In the genomic region with DNA sequence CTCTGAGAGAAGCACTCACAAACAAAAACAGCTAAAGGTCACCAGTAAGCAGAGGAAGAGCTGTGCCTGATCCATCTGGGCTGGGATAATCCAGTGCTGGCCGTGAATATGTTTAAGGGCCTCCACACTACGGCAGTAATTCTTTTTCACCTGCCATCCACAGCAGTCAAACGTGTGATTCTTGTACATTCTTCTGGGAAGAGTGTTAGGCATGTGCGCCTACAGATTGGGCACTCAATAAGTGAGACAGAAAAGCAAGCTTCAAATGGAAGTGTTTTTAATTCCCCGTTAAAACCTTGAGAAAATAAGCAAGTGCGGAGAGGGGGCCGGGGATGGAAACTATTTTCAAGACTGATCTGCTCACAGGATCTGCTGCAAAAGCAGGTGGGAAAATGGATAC, we compare ENCODE assay signal across 28 mouse cellular contexts. TPM values are rescaled to one million over a fixed set of nuclear protein-coding genes. Genes with fewer than 3 reads are reported as not detected.
DNase-seq lines count a peak whose midpoint lies in the region; ATAC-seq and TF ChIP-seq lines count a peak whose summit lies in the region.
"Had no signal": no experiment of that assay in that cellular context is flagged by ENCODE, and none has a peak within 500 bp of the region (broad histone marks: within the 10 kb centered on the region; RNA-seq: fewer than 3 reads in every experiment).

No protein-coding gene starts in this region.

- DNase-seq in left cerebral cortex, adult 2 months (ENCODE audit: extremely low spot score in 1 of 2, low spot score in 2 of 2), result no peak
- DNase-seq in left cerebral cortex, adult 8-10 months (ENCODE audit: low spot score in 2 of 2), result no peak
- peak; percentile 9 for DNase-seq in R1 (ENCODE audit: low read depth, low spot score)
- peak; percentile 51 for DNase-seq in brain, adult 2 months (ENCODE audit: low read depth, low spot score)
- DNase-seq in liver, embryonic 11.5 days (ENCODE audit: low spot score), result no peak
- no peak for DNase-seq in spleen, adult 12 weeks (ENCODE audit: low spot score)
- DNase-seq in layer of hippocampus, postnatal 14 days (ENCODE audit: low spot score in 2 of 2), result no peak
- DNase-seq: adrenal gland, adult 2 months; adrenal gland, postnatal 14 days; B cell, adult 2 months; cerebellum, adult 18-20 months; cerebellum, adult 9-10 months; cerebellum, postnatal 14 days; gastrocnemius, postnatal 25 days; heart, adult 18-20 months; heart, postnatal 14 days; heart, postnatal 4 days had no signal

- no peak overlapping the region for H3K9ac ChIP-seq in embryonic facial prominence, embryonic 12.5 days
- no peak overlapping the region for H3K9ac ChIP-seq in liver, embryonic 11.5 days (ENCODE audit: low read depth, low read length)
- H3K9ac ChIP-seq: forebrain, embryonic 13.5 days; heart, embryonic 13.5 days; hindbrain, embryonic 14.5 days had no signal

- WGBS in embryonic facial prominence, embryonic 12.5 days, result 52% methylated on average over 7 of the region's 7 CpGs
- 76% methylated on average over 7 of the region's 7 CpGs for WGBS in liver, embryonic 11.5 days

- no peaks in the 10 kb centered on the region for H3K9me3 ChIP-seq in embryonic facial prominence, embryonic 12.5 days
- no peaks in the 10 kb centered on the region for H3K9me3 ChIP-seq in liver, embryonic 11.5 days (ENCODE audit: control insufficient read depth, low read length)
- H3K9me3 ChIP-seq: forebrain, embryonic 10.5 days; forebrain, embryonic 13.5 days; heart, embryonic 13.5 days had no signal

- no peak overlapping the region for H3K4me3 ChIP-seq in left cerebral cortex, adult 2 months
- no peak overlapping the region for H3K4me3 ChIP-seq in embryonic facial prominence, embryonic 12.5 days
- no peak overlapping the region for H3K4me3 ChIP-seq in liver, embryonic 11.5 days (ENCODE audit: low read depth, low read length)
- H3K4me3 ChIP-seq: forebrain, embryonic 10.5 days; forebrain, embryonic 13.5 days; heart, embryonic 13.5 days had no signal

- no peak for TF ChIP-seq CTCF in left cerebral cortex, adult 2 months (IDR thresholded peaks at IDR 0.05)

- no peak overlapping the region for H3K4me2 ChIP-seq in embryonic facial prominence, embryonic 12.5 days (replicated peaks)
- H3K4me2 ChIP-seq in liver, embryonic 11.5 days, result no peak overlapping the region
- H3K4me2 ChIP-seq: forebrain, embryonic 13.5 days; heart, embryonic 13.5 days; hindbrain, embryonic 14.5 days had no signal

- no peaks in the 10 kb centered on the region for H3K27me3 ChIP-seq in embryonic facial prominence, embryonic 12.5 days
- H3K27me3 ChIP-seq in liver, embryonic 11.5 days (replicated peaks; ENCODE audit: control insufficient read depth, insufficient read depth, low read length), result no peaks in the 10 kb centered on the region
- H3K27me3 ChIP-seq: CH12.LX; heart, embryonic 13.5 days; Patski had no signal

- peak overlapping the region; percentile 42; the same call in 1 of the 2 replicates for H3K27ac ChIP-seq in left cerebral cortex, adult 2 months
- H3K27ac ChIP-seq in embryonic facial prominence, embryonic 12.5 days, result peak overlapping the region; percentile 30; the same call in 1 of the 2 replicates
- H3K27ac ChIP-seq in liver, embryonic 11.5 days (ENCODE audit: low read depth, low read length), result no peak overlapping the region
- H3K27ac ChIP-seq: forebrain, embryonic 10.5 days; forebrain, embryonic 13.5 days; heart, embryonic 13.5 days; hindbrain, embryonic 14.5 days; hindbrain, postnatal 0 days had no signal

- H3K36me3 ChIP-seq in embryonic facial prominence, embryonic 12.5 days, result no peaks in the 10 kb centered on the region
- no peaks in the 10 kb centered on the region for H3K36me3 ChIP-seq in liver, embryonic 11.5 days (ENCODE audit: control insufficient read depth, insufficient read depth, low read length)
- H3K36me3 ChIP-seq: forebrain, embryonic 10.5 days; G1E; heart, embryonic 13.5 days had no signal

- H3K4me1 ChIP-seq in embryonic facial prominence, embryonic 12.5 days, result peaks cover 40% of the 10 kb centered on the region
- no peaks in the 10 kb centered on the region for H3K4me1 ChIP-seq in liver, embryonic 11.5 days (replicated peaks; ENCODE audit: control insufficient read depth, insufficient read depth, low read length)

- intact Hi-C loops in left cerebral cortex, adult 2 months (cut with DNase I), result no loop called here

- ATAC-seq in embryonic facial prominence, embryonic 12.5 days (ENCODE audit: insufficient number of reproducible peaks, insufficient read depth, low FRiP score, low TSS enrichment), result no peak
- ATAC-seq in liver, embryonic 11.5 days (replicated peaks; ENCODE audit: low FRiP score), result no peak
- ATAC-seq: forebrain, embryonic 13.5 days; forebrain, embryonic 16.5 days; hindbrain, postnatal 0 days; inflammation-experienced regulatory T-cells, adult 6 months; Patski had no signal

RNA-seq across cellular contexts. Expression of gene Eif4e3, which starts 48.7 kb away (rescaled TPM):
- 10 to 100 TPM; 18.5 to 20.3 TPM for total RNA-seq in left cerebral cortex, adult 2 months (2021)
- 10 to 100 TPM; 19.5 to 21.7 (median 21.2) TPM for total RNA-seq in left cerebral cortex, adult 8-10 months (2022)
- 17.2 and 18.0 TPM in 2 replicates for polyA plus RNA-seq in embryonic facial prominence, embryonic 12.5 days (2016; fragmentation: Nextera tagmentation; extraction: Ambion mirVana)
- 4.1 and 4.5 TPM in 2 replicates for polyA plus RNA-seq in liver, embryonic 11.5 days (2014; fragmentation: Nextera tagmentation; extraction: Ambion mirVana)
- 10 to 100 TPM; 19.5 to 20.9 TPM for total RNA-seq in layer of hippocampus, postnatal 14 days (2021)
- total RNA-seq: G1E had no signal
- polyA plus RNA-seq: G1E had no signal

RNA-seq across cellular contexts. Expression of gene Gm20696, which starts 48.7 kb away (rescaled TPM):
- 1 to 10 TPM; 9.0 to 9.2 TPM for total RNA-seq in left cerebral cortex, adult 2 months (2021)
- 1 to 10 TPM; 7.2 to 9.9 (median 9.3) TPM for total RNA-seq in left cerebral cortex, adult 8-10 months (2022)
- 7.4 and 7.5 TPM in 2 replicates for polyA plus RNA-seq in embryonic facial prominence, embryonic 12.5 days (2016; fragmentation: Nextera tagmentation; extraction: Ambion mirVana)
- 2.0 and 2.4 TPM in 2 replicates for polyA plus RNA-seq in liver, embryonic 11.5 days (2014; fragmentation: Nextera tagmentation; extraction: Ambion mirVana)
- 1 to 10 TPM; 6.2 to 6.5 TPM for total RNA-seq in layer of hippocampus, postnatal 14 days (2021)
- polyA plus RNA-seq: G1E had no signal

Comparison
In these comparisons a context has a peak if more than half of its experiments do, and no peak if none do; other contexts are left out.
1. DNase-seq: peak in R1 (single experiment) and brain, adult 2 months (single experiment); none in left cerebral cortex, adult 2 months (0 of 2), left cerebral cortex, adult 8-10 months (0 of 2), liver, embryonic 11.5 days (single experiment), spleen, adult 12 weeks (single experiment) and layer of hippocampus, postnatal 14 days (0 of 2).